Mouse (Mus musculus) limb, embryonic 14.5 days (tissue): ENCODE measurements around the gene Arid5b. TPM values are rescaled to one million over a fixed set of nuclear protein-coding genes. Genes with fewer than 3 reads are reported as not detected.

ENCODE experiments used
- ATAC-seq: fragments of 200-750 bp; cut with Nextera tagmentation; 2 replicates; pipeline ENCODE4 v1.8.0; 2017; ENCODE audit warnings: low read depth, moderate number of reproducible peaks, moderate TSS enrichment; ENCODE audit not compliant: low FRiP score
- DNase-seq: peaks from one replicate; pipeline ENCODE4 v3.0.0-alpha.2; 2015; ENCODE audit warnings: low spot score
- H3K27ac ChIP-seq: fragments of 300-500 bp; sonication (generic); replicated peaks from 2 replicates; pipeline ENCODE4 v1.5.1; 2014; ENCODE audit warnings: low read depth, mild to moderate bottlenecking, low read length, moderate library complexity, mixed read lengths
- H3K27me3 ChIP-seq: fragments of 300-500 bp; sonication (generic); 2 replicates; pipeline ENCODE4 v1.6.1; 2014; ENCODE audit warnings: low read length, mixed read lengths; ENCODE audit not compliant: control insufficient read depth, insufficient read depth
- H3K36me3 ChIP-seq: fragments of 300-500 bp; sonication (generic); 2 replicates; pipeline ENCODE4 v1.6.1; 2014; ENCODE audit warnings: mild to moderate bottlenecking, low read length, moderate library complexity, mixed read lengths; ENCODE audit not compliant: control insufficient read depth, insufficient read depth
- H3K4me1 ChIP-seq: fragments of 300-500 bp; sonication (generic); 2 replicates; pipeline ENCODE4 v1.6.1; 2014; ENCODE audit warnings: antibody characterized with exemption, low read length, mixed read lengths; ENCODE audit not compliant: control insufficient read depth, insufficient read depth
- H3K4me2 ChIP-seq: fragments of 300-500 bp; sonication (generic); replicated peaks from 2 replicates; pipeline ENCODE4 v1.6.1; 2014; ENCODE audit warnings: low read depth, mild to moderate bottlenecking, low read length, moderate library complexity; ENCODE audit not compliant: severe bottlenecking
- H3K4me3 ChIP-seq: fragments of 300-500 bp; sonication (generic); replicated peaks from 2 replicates; pipeline ENCODE4 v1.5.1; 2014; ENCODE audit warnings: low read length
- H3K9ac ChIP-seq: fragments of 300-500 bp; sonication (generic); 2 replicates; pipeline ENCODE4 v1.6.1; 2014; ENCODE audit warnings: mild to moderate bottlenecking, low read depth, low read length, moderate library complexity; ENCODE audit not compliant: severe bottlenecking
- H3K9me3 ChIP-seq: fragments of 300-500 bp; sonication (generic); 2 replicates; pipeline ENCODE4 v1.6.1; 2016; ENCODE audit warnings: low read length; ENCODE audit not compliant: control insufficient read depth
- POLR2A ChIP-seq: fragments of 200-500 bp; IDR thresholded peaks from 2 replicates; pipeline ENCODE4 v1.8.0; 2012; ENCODE audit warnings: inconsistent platforms, mild to moderate bottlenecking, moderate library complexity, borderline replicate concordance; ENCODE audit not compliant: insufficient read depth, insufficient read length; ENCODE audit errors: extremely low read depth
- WGBS: fragments of 180-500 bp; shearing (Covaris S2); extraction: QIAGEN DNeasy Blood & Tissue Kit; methylation state at CpG from one replicate; pipeline ENCODE4 v1.1.7; 2014; 5-methylcytosine and 5-hydroxymethylcytosine counted together
- polyA plus RNA-seq, 2 experiments: library from polyadenylated mRNA; depleted of rRNA in 1 of 2; stranded (reverse) in 1 of 2; unstranded in 1 of 2; fragments of >200 nt; fragmentation: Nextera tagmentation in 1 of 2; extraction: Ambion mirVana in 1 of 2; gene quantifications; 2 replicates each; pipeline versions ENCODE4 v1.2.1 to v1.2.3; 2012 to 2014

The Arid5b gene
- polyA plus RNA-seq, 2 experiments: 14.1 to 41.0 TPM

DNA sequence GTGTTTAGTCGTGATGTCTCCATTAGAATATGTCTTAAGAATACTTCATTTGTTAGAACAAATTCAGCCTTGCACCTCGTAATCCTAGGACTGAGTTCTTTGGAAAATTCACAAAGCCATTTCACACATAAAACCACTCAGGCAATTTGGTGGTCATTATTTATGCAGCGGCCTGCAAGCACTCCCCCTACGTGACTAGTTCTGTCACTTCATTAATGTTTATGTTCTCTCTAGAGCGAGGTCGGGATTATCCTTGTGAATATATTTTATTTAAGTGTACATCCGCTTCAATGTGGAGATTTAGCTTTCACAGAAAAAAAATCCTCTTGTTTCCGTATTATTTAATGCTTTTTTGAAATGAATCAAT, 217.3 kb downstream of the Arid5b start:
- DNase-seq (no peak), ATAC-seq (no peak)
- WGBS: 41% methylated on average over 8 of the region's 8 CpGs
- Histone ChIP-seq H3K36me3 (no peaks in the 10 kb centered on the region), H3K4me1 (no peaks in the 10 kb centered on the region), H3K27ac (0 out of 2 replicates have a peak overlapping the region, but pooled peaks have one; percentile 26), H3K4me2 (no peak overlapping the region), H3K27me3 (no peaks in the 10 kb centered on the region), H3K9me3 (no peaks in the 10 kb centered on the region), H3K9ac (no peak overlapping the region), H3K4me3 (no peak overlapping the region)
- TF ChIP-seq POLR2A: no peak

DNA sequence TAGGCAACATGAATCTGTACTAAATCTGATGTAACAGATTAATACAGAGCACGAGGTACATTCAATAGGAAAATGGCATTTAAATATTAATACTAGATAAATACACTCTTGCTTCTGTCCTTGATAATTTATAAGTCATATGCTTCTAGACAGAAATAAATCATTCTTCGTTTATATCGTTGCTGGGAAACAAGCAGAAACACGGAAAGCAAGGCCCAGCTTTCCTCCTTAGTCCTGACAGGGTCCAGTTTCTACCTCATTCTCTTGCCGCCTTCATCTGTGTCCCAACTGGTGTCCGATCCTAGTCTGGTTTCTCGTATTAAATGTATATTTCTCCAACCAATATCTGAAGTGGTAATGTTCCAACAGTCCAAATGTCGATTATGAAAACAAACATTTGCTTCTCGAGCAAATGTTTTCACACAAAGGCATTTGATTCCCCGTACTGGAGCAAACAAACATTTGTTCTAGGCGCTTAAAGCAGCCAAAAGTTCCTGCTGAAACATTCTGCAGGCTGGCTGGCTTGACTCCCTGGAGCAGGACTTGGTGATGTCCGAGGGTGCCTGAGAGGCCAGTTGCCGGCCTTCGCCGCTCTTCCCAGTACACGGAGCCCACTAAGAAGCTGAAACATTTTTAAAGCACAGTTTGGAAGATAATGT, 217.8 kb downstream of the Arid5b start:
- H3K9me3 ChIP-seq: no peaks in the 10 kb centered on the region
- no peak overlapping the region for H3K9ac ChIP-seq
- ATAC-seq (no peak), DNase-seq (no peak)
- no peak for TF ChIP-seq POLR2A
- 0 out of 2 replicates have a peak overlapping the region, but pooled peaks have one; percentile 26 for H3K27ac ChIP-seq
- H3K27me3 ChIP-seq: no peaks in the 10 kb centered on the region
- H3K36me3 ChIP-seq: no peaks in the 10 kb centered on the region
- no peak overlapping the region for H3K4me3 ChIP-seq
- 59% methylated on average over 16 of the region's 16 CpGs for WGBS
- H3K4me2 ChIP-seq: no peak overlapping the region
- H3K4me1 ChIP-seq: no peaks in the 10 kb centered on the region

DNA sequence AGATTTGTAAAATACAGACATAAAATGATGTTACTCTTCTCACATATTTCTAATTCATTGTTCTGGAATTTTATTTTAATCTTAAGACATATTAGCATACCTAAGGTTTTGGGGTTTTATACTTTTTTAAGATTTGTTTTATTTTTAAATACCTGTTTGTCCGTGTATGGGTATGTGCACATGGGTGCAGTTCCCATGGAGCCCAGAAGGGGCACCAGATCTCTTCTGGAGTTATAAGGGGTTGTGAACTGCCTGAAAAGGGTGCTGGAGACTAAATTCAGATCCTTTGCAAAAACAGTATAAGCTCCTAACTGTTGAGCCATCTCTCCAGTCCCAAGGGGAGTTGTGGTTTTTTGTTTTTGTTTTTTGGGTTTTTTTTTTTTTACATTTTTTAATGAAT, 220.2 kb downstream of the Arid5b start:
- 96% methylated on average over 1 of the region's 1 CpGs for WGBS
- no peak for TF ChIP-seq POLR2A
- Histone ChIP-seq H3K9ac (no peak overlapping the region), H3K36me3 (no peaks in the 10 kb centered on the region), H3K27ac (no peak overlapping the region), H3K4me3 (no peak overlapping the region), H3K9me3 (no peaks in the 10 kb centered on the region), H3K4me1 (no peaks in the 10 kb centered on the region), H3K4me2 (no peak overlapping the region), H3K27me3 (no peaks in the 10 kb centered on the region)
- ATAC-seq (no peak), DNase-seq (no peak)

DNA sequence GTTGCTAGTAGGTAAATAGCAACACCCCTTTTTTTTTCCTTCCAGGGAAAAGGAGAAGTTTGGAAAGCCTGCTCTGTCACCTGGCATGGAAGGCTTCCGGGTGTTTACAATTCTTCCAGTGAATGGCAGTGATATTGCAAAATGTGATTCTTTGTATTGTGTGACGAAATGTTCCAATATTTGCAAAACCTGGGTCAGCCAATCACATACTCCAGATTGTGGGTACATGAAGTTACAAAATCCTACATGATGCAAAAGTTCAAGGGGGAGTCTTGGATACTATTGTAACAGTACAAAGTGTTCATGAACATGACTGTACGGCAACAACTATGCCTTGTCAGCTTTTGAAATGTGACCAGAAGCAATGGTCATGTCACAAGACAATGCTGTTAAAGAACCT, 220.7 kb downstream of the Arid5b start:
- Histone ChIP-seq H3K4me3 (no peak overlapping the region), H3K4me2 (no peak overlapping the region), H3K9ac (no peak overlapping the region), H3K27ac (no peak overlapping the region), H3K9me3 (no peaks in the 10 kb centered on the region), H3K36me3 (no peaks in the 10 kb centered on the region), H3K27me3 (no peaks in the 10 kb centered on the region), H3K4me1 (no peaks in the 10 kb centered on the region)
- 92% methylated on average over 3 of the region's 3 CpGs for WGBS
- TF ChIP-seq POLR2A: no peak
- DNase-seq (no peak), ATAC-seq (no peak)

DNA sequence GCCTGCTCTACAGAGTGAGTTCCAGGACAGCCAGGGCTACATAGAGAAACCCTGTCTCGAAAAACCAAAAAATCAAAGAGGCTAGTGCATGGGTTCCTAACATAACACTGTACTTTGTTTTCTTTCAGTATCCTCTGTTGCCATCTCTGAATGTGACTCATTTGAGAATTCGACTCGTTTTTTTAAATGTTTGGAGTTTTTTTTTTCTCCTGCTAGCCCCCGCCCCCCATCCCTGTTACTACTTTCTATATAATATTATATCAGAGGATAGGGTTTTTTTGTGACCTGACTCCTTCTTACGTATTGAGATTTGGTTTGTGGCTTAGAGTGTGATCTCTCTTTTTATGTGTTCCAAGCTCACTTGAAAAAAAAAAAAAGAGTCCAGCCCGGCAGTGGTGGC, 223.8 kb downstream of the Arid5b start:
- ATAC-seq (no peak), DNase-seq (no peak)
- H3K9ac ChIP-seq: no peak overlapping the region
- H3K36me3 ChIP-seq: no peaks in the 10 kb centered on the region
- H3K9me3 ChIP-seq: no peaks in the 10 kb centered on the region
- H3K4me1 ChIP-seq: no peaks in the 10 kb centered on the region
- no peak overlapping the region for H3K4me2 ChIP-seq
- H3K4me3 ChIP-seq: no peak overlapping the region
- 79% methylated on average over 6 of the region's 6 CpGs for WGBS
- H3K27me3 ChIP-seq: no peaks in the 10 kb centered on the region
- no peak for TF ChIP-seq POLR2A
- no peak overlapping the region for H3K27ac ChIP-seq
